Mouse (Mus musculus): Measurements from ENCODE around the gene Fgd2. TPM values are rescaled to one million over a fixed set of nuclear protein-coding genes. Genes with fewer than 3 reads are reported as not detected.

Fgd2 gene
- 3.0 and 6.9 TPM in 2 replicates for polyA plus RNA-seq (2015; fragmentation: Nextera tagmentation; extraction: Ambion mirVana)

GRCm38 (mm10) chr17:29360761-29361221 is at the start of gene Fgd2:
Gene Fgd2 (plus strand): TSS chr17:29360914.

GRCm38 (mm10) chr17:29317380-29317779 is 43.3 kb upstream of the Fgd2 start, which contains the start of gene Pi16:
Gene Pi16 (plus strand): TSS chr17:29317680.

GRCm38 (mm10) chr17:29347645-29348256 is 13.0 kb upstream of the Fgd2 start, which contains the start of gene Mtch1:
Gene Mtch1 (minus strand): TSS chr17:29347934.

Other genes with a start within 250 kb of the Fgd2 start
- gene Rab44, start 246.8 kb upstream of the Fgd2 start, polyA plus RNA-seq (2015; fragmentation: Nextera tagmentation; extraction: Ambion mirVana) = 0.81 and 1.2 TPM in 2 replicates
- gene Cpne5, start 122.7 kb upstream of the Fgd2 start, polyA plus RNA-seq (2015; fragmentation: Nextera tagmentation; extraction: Ambion mirVana) = 4.4 and 8.7 TPM in 2 replicates
- 50.0 and 53.7 TPM in 2 replicates for gene Ppil1, start 96.7 kb upstream of the Fgd2 start, polyA plus RNA-seq (2015; fragmentation: Nextera tagmentation; extraction: Ambion mirVana)
- 119 and 127 TPM in 2 replicates for gene BC004004, start 92.1 kb upstream of the Fgd2 start, polyA plus RNA-seq (2015; fragmentation: Nextera tagmentation; extraction: Ambion mirVana)
- 21.3 and 23.0 TPM in 2 replicates for gene Pi16, start 43.2 kb upstream of the Fgd2 start, polyA plus RNA-seq (2015; fragmentation: Nextera tagmentation; extraction: Ambion mirVana)
- gene Mtch1, start 13.0 kb upstream of the Fgd2 start, polyA plus RNA-seq (2015; fragmentation: Nextera tagmentation; extraction: Ambion mirVana) = 224 and 250 TPM in 2 replicates
- 10.4 and 18.6 TPM in 2 replicates for gene Pim1, start 129.8 kb downstream of the Fgd2 start, polyA plus RNA-seq (2015; fragmentation: Nextera tagmentation; extraction: Ambion mirVana)
- gene Gm17657, start 188.7 kb downstream of the Fgd2 start, polyA plus RNA-seq (2015; fragmentation: Nextera tagmentation; extraction: Ambion mirVana) = not detected in 2 replicates
- 8.7 and 11.7 TPM in 2 replicates for gene Tbc1d22b, start 188.9 kb downstream of the Fgd2 start, polyA plus RNA-seq (2015; fragmentation: Nextera tagmentation; extraction: Ambion mirVana)
- 0.28 and 1.4 TPM in 2 replicates for gene Tmem217, start 191.5 kb downstream of the Fgd2 start, polyA plus RNA-seq (2015; fragmentation: Nextera tagmentation; extraction: Ambion mirVana)

Data from adrenal gland, postnatal 0 days (tissue).